Mouse (Mus musculus): Measurements from ENCODE around the gene Krtap4-16. TPM values are rescaled to one million over a fixed set of nuclear protein-coding genes. Genes with fewer than 3 reads are reported as not detected.

Gene Krtap4-16
- polyA plus RNA-seq, 1 experiment = not detected

Other genes starting within 250 kb of the Krtap4-16 start
- gene Gm11938, start 248.3 kb downstream of the Krtap4-16 start, polyA plus RNA-seq (2012; ENCODE audit: insufficient read depth, insufficient read length, missing spikeins) = not detected in 2 replicates
- gene Gm11937, start 241.4 kb downstream of the Krtap4-16 start, polyA plus RNA-seq (2012; ENCODE audit: insufficient read depth, insufficient read length, missing spikeins) = not detected in 2 replicates
- not detected in 2 replicates for gene Krtap2-4, start 236.8 kb downstream of the Krtap4-16 start, polyA plus RNA-seq (2012; ENCODE audit: insufficient read depth, insufficient read length, missing spikeins)
- gene Gm11562, start 231.2 kb downstream of the Krtap4-16 start, polyA plus RNA-seq (2012; ENCODE audit: insufficient read depth, insufficient read length, missing spikeins) = not detected in 2 replicates
- gene Krtap4-1, start 223.4 kb downstream of the Krtap4-16 start, polyA plus RNA-seq (2012; ENCODE audit: insufficient read depth, insufficient read length, missing spikeins) = not detected in 2 replicates
- not detected in 2 replicates for gene Krtap4-2, start 216.5 kb downstream of the Krtap4-16 start, polyA plus RNA-seq (2012; ENCODE audit: insufficient read depth, insufficient read length, missing spikeins)
- not detected in 2 replicates for gene Krtap4-7, start 207.5 kb downstream of the Krtap4-16 start, polyA plus RNA-seq (2012; ENCODE audit: insufficient read depth, insufficient read length, missing spikeins)
- gene Gm11555, start 201.4 kb downstream of the Krtap4-16 start, polyA plus RNA-seq (2012; ENCODE audit: insufficient read depth, insufficient read length, missing spikeins) = not detected in 2 replicates
- not detected in 2 replicates for gene Gm11563, start 192.6 kb downstream of the Krtap4-16 start, polyA plus RNA-seq (2012; ENCODE audit: insufficient read depth, insufficient read length, missing spikeins)
- not detected in 2 replicates for gene Krtap4-6, start 185.6 kb downstream of the Krtap4-16 start, polyA plus RNA-seq (2012; ENCODE audit: insufficient read depth, insufficient read length, missing spikeins)
- gene Gm14190, start 160.9 kb downstream of the Krtap4-16 start, polyA plus RNA-seq (2012; ENCODE audit: insufficient read depth, insufficient read length, missing spikeins) = not detected in 2 replicates
- gene Gm14180, start 117.3 kb downstream of the Krtap4-16 start, polyA plus RNA-seq (2012; ENCODE audit: insufficient read depth, insufficient read length, missing spikeins) = not detected in 2 replicates
- not detected in 2 replicates for gene Gm11595, start 78.7 kb downstream of the Krtap4-16 start, polyA plus RNA-seq (2012; ENCODE audit: insufficient read depth, insufficient read length, missing spikeins)
- not detected in 2 replicates for gene Krtap4-8, start 70.9 kb downstream of the Krtap4-16 start, polyA plus RNA-seq (2012; ENCODE audit: insufficient read depth, insufficient read length, missing spikeins)
- not detected in 2 replicates for gene Krtap4-9, start 66.4 kb downstream of the Krtap4-16 start, polyA plus RNA-seq (2012; ENCODE audit: insufficient read depth, insufficient read length, missing spikeins)
- not detected in 2 replicates for gene Gm11596, start 58.1 kb downstream of the Krtap4-16 start, polyA plus RNA-seq (2012; ENCODE audit: insufficient read depth, insufficient read length, missing spikeins)
- not detected in 2 replicates for gene Gm11569, start 52.7 kb downstream of the Krtap4-16 start, polyA plus RNA-seq (2012; ENCODE audit: insufficient read depth, insufficient read length, missing spikeins)
- gene Gm11554, start 47.2 kb downstream of the Krtap4-16 start, polyA plus RNA-seq (2012; ENCODE audit: insufficient read depth, insufficient read length, missing spikeins) = not detected in 2 replicates
- not detected in 2 replicates for gene Krtap4-13, start 41.7 kb downstream of the Krtap4-16 start, polyA plus RNA-seq (2012; ENCODE audit: insufficient read depth, insufficient read length, missing spikeins)
- gene Gm11564, start 35.9 kb downstream of the Krtap4-16 start, polyA plus RNA-seq (2012; ENCODE audit: insufficient read depth, insufficient read length, missing spikeins) = not detected in 2 replicates
- not detected in 2 replicates for gene 2300003K06Rik, start 13.5 kb downstream of the Krtap4-16 start, polyA plus RNA-seq (2012; ENCODE audit: insufficient read depth, insufficient read length, missing spikeins)
- gene Gm11568, start 6.3 kb upstream of the Krtap4-16 start, polyA plus RNA-seq (2012; ENCODE audit: insufficient read depth, insufficient read length, missing spikeins) = not detected in 2 replicates
- not detected in 2 replicates for gene Gm11559, start 12.9 kb upstream of the Krtap4-16 start, polyA plus RNA-seq (2012; ENCODE audit: insufficient read depth, insufficient read length, missing spikeins)
- gene Krtap9-1, start 21.8 kb upstream of the Krtap4-16 start, polyA plus RNA-seq (2012; ENCODE audit: insufficient read depth, insufficient read length, missing spikeins) = not detected in 2 replicates
- not detected in 2 replicates for gene Gm11567, start 27.6 kb upstream of the Krtap4-16 start, polyA plus RNA-seq (2012; ENCODE audit: insufficient read depth, insufficient read length, missing spikeins)
- gene Krtap31-1, start 56.3 kb upstream of the Krtap4-16 start, polyA plus RNA-seq (2012; ENCODE audit: insufficient read depth, insufficient read length, missing spikeins) = not detected in 2 replicates
- gene Gm11565, start 63.1 kb upstream of the Krtap4-16 start, polyA plus RNA-seq (2012; ENCODE audit: insufficient read depth, insufficient read length, missing spikeins) = not detected in 2 replicates
- gene Krtap31-2, start 84.7 kb upstream of the Krtap4-16 start, polyA plus RNA-seq (2012; ENCODE audit: insufficient read depth, insufficient read length, missing spikeins) = not detected in 2 replicates
- not detected in 2 replicates for gene Krtap9-5, start 96.9 kb upstream of the Krtap4-16 start, polyA plus RNA-seq (2012; ENCODE audit: insufficient read depth, insufficient read length, missing spikeins)
- gene Krtap29-1, start 127.4 kb upstream of the Krtap4-16 start, polyA plus RNA-seq (2012; ENCODE audit: insufficient read depth, insufficient read length, missing spikeins) = not detected in 2 replicates
- not detected in 2 replicates for gene Krtap16-1, start 135.0 kb upstream of the Krtap4-16 start, polyA plus RNA-seq (2012; ENCODE audit: insufficient read depth, insufficient read length, missing spikeins)
- not detected in 2 replicates for gene Krtap17-1, start 142.4 kb upstream of the Krtap4-16 start, polyA plus RNA-seq (2012; ENCODE audit: insufficient read depth, insufficient read length, missing spikeins)
- gene Krt33a, start 164.6 kb upstream of the Krtap4-16 start, polyA plus RNA-seq (2012; ENCODE audit: insufficient read depth, insufficient read length, missing spikeins) = not detected in 2 replicates
- not detected in 2 replicates for gene Krt33b, start 178.3 kb upstream of the Krtap4-16 start, polyA plus RNA-seq (2012; ENCODE audit: insufficient read depth, insufficient read length, missing spikeins)
- not detected in 2 replicates for gene Krt34, start 189.9 kb upstream of the Krtap4-16 start, polyA plus RNA-seq (2012; ENCODE audit: insufficient read depth, insufficient read length, missing spikeins)
- gene Krt31, start 198.9 kb upstream of the Krtap4-16 start, polyA plus RNA-seq (2012; ENCODE audit: insufficient read depth, insufficient read length, missing spikeins) = not detected in 2 replicates
- not detected in 2 replicates for gene Krt32, start 236.6 kb upstream of the Krtap4-16 start, polyA plus RNA-seq (2012; ENCODE audit: insufficient read depth, insufficient read length, missing spikeins)
- not detected in 2 replicates for gene Krt35, start 244.6 kb upstream of the Krtap4-16 start, polyA plus RNA-seq (2012; ENCODE audit: insufficient read depth, insufficient read length, missing spikeins)